Mouse (Mus musculus): ENCODE measurements around the gene Mettl7a1.
"Not testable (repeated sequence)": the region's sequence is repeated elsewhere in the genome, so short reads cannot be mapped to it uniquely, and the experiment has no call there.

GRCm38 (mm10) chr15:100377847-100378505 lies 74.0 kb downstream of the Mettl7a1 start:
- TF ChIP-seq FLI1 (IDR thresholded peaks at IDR 0.05; ENCODE audit: low read length); GATA1 (IDR thresholded peaks at IDR 0.05; ENCODE audit: borderline replicate concordance, low read length): not testable (repeated sequence)
